Mouse (Mus musculus) liver, postnatal 0 days (tissue): ENCODE data around the gene Treh. TPM values are rescaled to one million over a fixed set of nuclear protein-coding genes. Genes with fewer than 3 reads are reported as not detected.

Source experiments
- ATAC-seq: fragments of 200-750 bp; cut with Nextera tagmentation; 2 replicates; pipeline ENCODE4 v1.8.0; 2017; ENCODE audit warnings: mild to moderate bottlenecking, moderate library complexity
- DNase-seq: peaks from one replicate; pipeline ENCODE4 v3.0.0-alpha.2; 2016
- H3K27ac ChIP-seq: fragments of 300-500 bp; sonication (generic); 2 replicates; pipeline ENCODE4 v1.5.1; 2014; ENCODE audit warnings: antibody characterized with exemption, moderate library complexity, mild to moderate bottlenecking, low read depth
- H3K27me3 ChIP-seq: fragments of 300-500 bp; sonication (generic); 2 replicates; pipeline ENCODE4 v1.6.1; 2014; ENCODE audit warnings: low read length, control low read depth, mixed read lengths; ENCODE audit not compliant: insufficient read depth
- H3K36me3 ChIP-seq: fragments of 300-500 bp; sonication (generic); replicated peaks from 2 replicates; pipeline ENCODE4 v1.6.1; 2014; ENCODE audit warnings: mild to moderate bottlenecking, control low read depth, low read length, moderate library complexity, mixed read lengths; ENCODE audit not compliant: insufficient read depth
- H3K4me1 ChIP-seq: fragments of 300-500 bp; sonication (generic); 2 replicates; pipeline ENCODE4 v1.6.1; 2014; ENCODE audit warnings: antibody characterized with exemption, mild to moderate bottlenecking, control low read depth; ENCODE audit not compliant: insufficient read depth
- H3K4me2 ChIP-seq: fragments of 300-500 bp; sonication (generic); 2 replicates; pipeline ENCODE4 v1.6.1; 2014; ENCODE audit warnings: low read depth, mild to moderate bottlenecking, low read length, moderate library complexity, mixed read lengths
- H3K4me3 ChIP-seq: fragments of 300-500 bp; sonication (generic); 2 replicates; pipeline ENCODE4 v1.5.1; 2014; ENCODE audit warnings: low read depth, low read length
- H3K9ac ChIP-seq: fragments of 300-500 bp; sonication (generic); replicated peaks from 2 replicates; pipeline ENCODE4 v1.6.1; 2014; ENCODE audit warnings: mild to moderate bottlenecking, moderate library complexity
- H3K9me3 ChIP-seq: fragments of 300-500 bp; sonication (generic); 2 replicates; pipeline ENCODE4 v1.6.1; 2016; ENCODE audit warnings: mild to moderate bottlenecking, control low read depth, low read length, mixed read lengths
- CTCF ChIP-seq: sonication (generic); IDR thresholded peaks from 2 replicates; pipeline ENCODE4 v1.5.1; 2016; ENCODE audit warnings: antibody characterized with exemption, low read depth
- EP300 ChIP-seq: IDR thresholded peaks from 2 replicates; pipeline ENCODE4 v1.6.1; 2016; ENCODE audit warnings: antibody characterized with exemption, low read depth, mild to moderate bottlenecking
- WGBS: fragments of 180-500 bp; shearing (Covaris S2); extraction: QIAGEN DNeasy Blood & Tissue Kit; methylation state at CpG from one replicate; pipeline ENCODE4 v1.1.7; 2014; ENCODE audit not compliant: insufficient replicate concordance; 5-methylcytosine and 5-hydroxymethylcytosine counted together
- polyA plus RNA-seq: library from polyadenylated mRNA; unstranded; fragments of >200 nt; fragmentation: Nextera tagmentation; extraction: Ambion mirVana; gene quantifications from 2 replicates; pipeline ENCODE4 v1.2.1, GENCODE M21; 2015

The Treh gene
- polyA plus RNA-seq, 1 experiment from 2014 or later = 0.94 TPM

DNA sequence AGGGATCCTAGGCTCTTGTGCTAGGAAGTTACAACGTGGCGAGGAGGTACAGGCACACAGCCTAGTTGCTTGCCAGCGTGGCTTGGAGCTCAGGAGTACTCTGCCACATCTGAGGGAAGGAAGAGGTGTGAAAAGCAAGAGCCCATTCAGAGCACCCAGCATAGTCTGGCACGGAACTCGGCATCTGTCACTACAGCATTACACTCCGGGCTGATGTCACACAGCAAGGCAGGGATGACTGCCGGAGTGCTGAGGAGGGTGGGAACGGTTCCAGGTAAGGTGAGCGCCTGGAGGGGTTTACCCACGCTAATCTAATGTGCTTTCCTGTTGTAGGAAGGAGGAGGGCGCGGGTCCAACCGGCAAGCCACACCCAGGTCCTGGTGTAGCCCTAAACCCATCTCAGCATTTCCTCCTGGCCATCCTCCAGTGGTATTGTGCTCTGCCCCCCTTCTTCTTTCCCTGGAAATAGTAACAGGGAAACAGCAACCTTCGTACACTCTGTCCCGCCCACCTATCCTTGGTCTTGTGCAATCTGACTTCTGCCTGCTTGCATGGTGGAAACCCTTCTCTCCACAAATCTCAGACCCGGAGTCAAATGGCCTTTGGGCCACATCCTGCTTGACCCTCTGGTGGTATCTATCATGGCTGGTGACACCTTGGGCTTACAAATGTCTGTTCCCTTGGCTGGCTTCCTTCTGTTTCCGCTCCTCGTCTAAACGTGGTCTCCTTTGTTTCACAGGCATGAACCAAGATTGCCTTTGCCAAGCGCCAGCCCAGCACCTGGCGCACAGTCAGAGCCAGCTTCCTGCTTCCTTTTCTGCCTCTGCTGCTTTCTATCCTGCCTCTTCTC is 18.9 kb downstream of the Treh start:
- peak; percentile 47 for DNase-seq
- no peak for TF ChIP-seq CTCF
- TF ChIP-seq EP300 = peak; percentile 20; the same call in 1 of the 2 replicates
- H3K27ac ChIP-seq = no peak overlapping the region; the same call in 1 of the 2 replicates
- ATAC-seq = peak; percentile 79
- H3K4me3 ChIP-seq = no peak overlapping the region
- 0 out of 2 replicates have a peak, but pooled peaks cover 2% of the 10 kb centered on the region for H3K36me3 ChIP-seq
- H3K9me3 ChIP-seq = no peaks in the 10 kb centered on the region
- no peak overlapping the region for H3K9ac ChIP-seq
- H3K4me1 ChIP-seq = peaks cover 12% of the 10 kb centered on the region; the same call in 1 of the 2 replicates
- H3K27me3 ChIP-seq = no peaks in the 10 kb centered on the region
- WGBS = 59% methylated on average over 20 of the region's 21 CpGs
- peak overlapping the region; percentile 43 for H3K4me2 ChIP-seq

DNA sequence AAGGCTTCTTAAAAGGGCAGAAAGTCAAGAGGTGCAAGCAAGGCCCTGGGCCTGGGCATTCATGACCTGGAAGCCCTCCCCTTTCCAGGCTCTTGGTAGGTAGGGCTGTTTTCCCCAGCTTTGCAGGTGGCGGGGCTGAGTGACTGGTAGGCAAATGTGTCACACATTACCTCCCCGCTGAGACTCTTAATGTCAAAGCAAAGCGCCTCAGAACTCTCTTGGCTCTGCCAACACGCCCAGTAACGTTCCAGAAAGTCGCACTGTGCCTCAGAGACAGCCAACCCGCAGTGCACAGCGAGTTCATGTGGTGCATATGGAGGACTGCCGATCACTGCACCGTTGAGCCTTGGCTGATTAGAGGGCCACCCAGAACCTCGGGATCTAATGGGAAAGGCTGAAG is 20.0 kb downstream of the Treh start:
- Histone ChIP-seq H3K4me3 (no peak overlapping the region), H3K36me3 (0 out of 2 replicates have a peak, but pooled peaks cover 4% of the 10 kb centered on the region), H3K9ac (no peak overlapping the region), H3K4me1 (peaks cover 12% of the 10 kb centered on the region; the same call in 1 of the 2 replicates), H3K4me2 (no peak overlapping the region), H3K27me3 (no peaks in the 10 kb centered on the region), H3K27ac (no peak overlapping the region), H3K9me3 (no peaks in the 10 kb centered on the region)
- TF ChIP-seq EP300 (no peak), CTCF (no peak)
- WGBS = 89% methylated on average over 11 of the region's 11 CpGs
- DNase-seq (no peak), ATAC-seq (no peak)

DNA sequence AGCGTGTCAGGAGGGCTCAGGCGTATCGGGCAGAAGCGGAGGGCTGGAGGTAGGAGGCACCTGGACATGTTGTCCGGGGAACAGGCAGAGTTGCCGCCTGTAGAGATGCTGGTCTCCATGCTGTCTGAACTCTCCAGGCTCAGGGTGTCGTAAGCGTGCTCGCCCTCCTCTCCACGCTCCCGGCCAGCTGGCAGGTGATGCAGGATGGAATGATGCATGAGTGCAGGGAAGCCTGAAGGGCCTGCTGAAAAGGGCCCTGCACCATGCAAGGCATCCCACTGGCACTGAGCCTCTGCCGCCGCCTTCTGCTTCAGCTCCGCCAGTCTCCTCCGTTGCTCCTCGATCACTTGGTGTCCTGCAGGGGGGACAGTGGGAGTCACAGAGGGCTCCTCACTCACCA is 24.8 kb downstream of the Treh start:
- 85% methylated on average over 16 of the region's 16 CpGs for WGBS
- no peak for DNase-seq
- Histone ChIP-seq H3K4me2 (no peak overlapping the region), H3K36me3 (0 out of 2 replicates have a peak, but pooled peaks cover 4% of the 10 kb centered on the region), H3K27ac (no peak overlapping the region), H3K4me3 (no peak overlapping the region), H3K27me3 (no peaks in the 10 kb centered on the region), H3K9ac (no peak overlapping the region), H3K4me1 (no peaks in the 10 kb centered on the region), H3K9me3 (no peaks in the 10 kb centered on the region)
- TF ChIP-seq CTCF (no peak), EP300 (no peak)
- ATAC-seq = no peak

DNA sequence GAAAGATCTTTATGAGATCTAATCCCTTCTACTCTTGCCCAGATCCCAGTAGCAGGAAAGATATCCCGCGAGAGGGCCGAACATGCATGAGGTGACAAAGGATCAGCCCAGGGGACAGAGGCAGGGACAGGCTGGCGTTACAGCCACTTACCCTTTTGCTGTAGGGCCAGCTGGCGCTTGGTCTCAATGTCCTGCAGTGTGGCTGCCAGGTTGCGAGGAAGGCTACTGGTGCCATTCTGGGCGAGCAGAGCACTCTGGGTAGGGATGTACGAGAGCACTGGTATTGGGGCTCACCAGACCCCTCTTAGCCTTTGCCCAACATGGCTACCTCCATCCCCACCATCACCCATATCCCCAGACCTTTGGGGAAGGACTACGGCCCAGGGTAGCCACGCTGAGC is 26.2 kb downstream of the Treh start:
- TF ChIP-seq CTCF (no peak), EP300 (no peak)
- Histone ChIP-seq H3K9ac (no peak overlapping the region), H3K27ac (no peak overlapping the region), H3K27me3 (no peaks in the 10 kb centered on the region), H3K4me3 (no peak overlapping the region), H3K4me1 (no peaks in the 10 kb centered on the region), H3K9me3 (no peaks in the 10 kb centered on the region), H3K36me3 (0 out of 2 replicates have a peak, but pooled peaks cover 4% of the 10 kb centered on the region), H3K4me2 (no peak overlapping the region)
- WGBS = 82% methylated on average over 10 of the region's 10 CpGs
- DNase-seq (no peak), ATAC-seq (no peak)

DNA sequence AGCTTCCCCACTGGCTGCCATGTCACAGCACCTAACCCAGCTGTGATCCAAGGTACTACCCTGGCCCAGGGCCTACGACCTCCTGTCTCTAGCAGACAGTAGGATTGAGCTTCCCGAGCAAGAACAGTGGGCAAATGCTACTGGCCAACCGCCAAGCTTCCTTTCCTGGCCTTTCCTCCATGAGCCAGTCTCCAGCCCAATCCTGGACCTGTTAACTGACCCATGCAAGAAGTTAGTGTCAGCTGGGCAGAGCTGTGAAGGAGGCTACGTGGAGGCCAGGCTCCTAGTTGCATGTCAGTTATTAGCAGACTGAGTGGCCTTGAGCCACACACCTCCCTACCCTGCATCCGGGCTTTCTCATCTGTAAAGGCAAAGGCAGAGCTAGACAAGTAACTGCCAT is 26.7 kb downstream of the Treh start:
- 72% methylated on average over 5 of the region's 5 CpGs for WGBS

DNA sequence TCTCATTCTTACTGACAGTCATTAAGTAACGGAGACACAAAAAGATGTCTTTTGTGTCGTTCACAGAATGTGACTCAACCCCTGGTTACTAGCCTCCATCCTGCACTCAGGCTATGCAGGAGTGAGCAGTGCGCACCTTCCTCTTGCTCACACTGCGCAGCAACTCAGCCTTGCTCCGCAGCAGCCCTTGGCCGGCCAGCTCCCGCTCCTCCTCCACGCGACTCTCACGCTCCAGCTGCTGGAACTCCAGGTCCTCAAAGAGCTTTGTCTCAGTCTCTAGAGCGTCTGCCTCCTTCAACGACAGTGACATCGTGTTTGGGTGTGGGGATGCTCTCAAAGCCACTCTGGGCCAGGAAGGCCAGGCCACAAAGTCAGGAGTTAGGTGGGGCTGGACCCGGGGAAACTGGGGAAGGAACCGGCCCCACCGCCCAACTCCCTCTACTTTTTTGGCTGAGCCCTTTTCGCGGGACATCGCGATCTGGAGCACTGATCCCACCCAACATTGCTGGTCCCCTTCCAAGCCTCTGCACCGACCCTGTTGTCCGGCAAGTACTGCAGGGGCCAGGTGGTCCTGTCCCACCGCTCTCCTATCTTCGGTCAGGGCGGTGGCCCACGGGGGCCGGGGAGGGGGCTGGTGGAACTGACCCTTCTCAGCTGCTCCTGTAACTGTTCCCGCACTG is 34.9 kb downstream of the Treh start:
- no peaks in the 10 kb centered on the region for H3K27me3 ChIP-seq
- H3K9me3 ChIP-seq = no peaks in the 10 kb centered on the region
- DNase-seq = no peak
- H3K4me2 ChIP-seq = peak overlapping the region; percentile 76
- TF ChIP-seq CTCF (no peak), EP300 (no peak)
- ATAC-seq = peak; percentile 14; the same call in 1 of the 2 replicates
- WGBS = 42% methylated on average over 28 of the region's 28 CpGs
- peak overlapping the region; percentile 52 for H3K9ac ChIP-seq
- H3K27ac ChIP-seq = no peak overlapping the region
- peak overlapping the region; percentile 42 for H3K4me3 ChIP-seq
- H3K36me3 ChIP-seq = 0 out of 2 replicates have a peak, but pooled peaks cover 3% of the 10 kb centered on the region
- peaks cover 10% of the 10 kb centered on the region for H3K4me1 ChIP-seq

More for the DNA sequence above, 26.7 kb downstream of the Treh start:
- Histone ChIP-seq H3K36me3 (0 out of 2 replicates have a peak, but pooled peaks cover 4% of the 10 kb centered on the region), H3K27me3 (no peaks in the 10 kb centered on the region), H3K9me3 (no peaks in the 10 kb centered on the region), H3K9ac (no peak overlapping the region), H3K27ac (no peak overlapping the region), H3K4me2 (no peak overlapping the region), H3K4me3 (no peak overlapping the region), H3K4me1 (no peaks in the 10 kb centered on the region)
- TF ChIP-seq CTCF (no peak), EP300 (no peak)
- ATAC-seq (no peak), DNase-seq (no peak)
